Mouse (Mus musculus): Measurements from ENCODE around the gene Aatk. TPM values are rescaled to one million over a fixed set of nuclear protein-coding genes. Genes with fewer than 3 reads are reported as not detected.
A peak's percentile ranks its signal among the peaks of the same experiment; 100 is the strongest.

The Aatk gene
- polyA plus RNA-seq, 1 experiment from 2014 or later = 6.5 TPM

GRCm38 (mm10) chr11:120065291-120065690, 18.3 kb upstream of the Aatk start:
- Histone ChIP-seq H3K36me3 (ENCODE audit: inconsistent target) (no peaks in the 10 kb centered on the region), H3K27ac (no peak overlapping the region)
- 40% methylated on average over 10 of the region's 10 CpGs for WGBS (ENCODE audit: missing documents)

GRCm38 (mm10) chr11:120064668-120065040, 17.7 kb upstream of the Aatk start:
- WGBS (ENCODE audit: missing documents) = 86% methylated on average over 9 of the region's 11 CpGs

More at GRCm38 (mm10) chr11:120065291-120065690, 18.3 kb upstream of the Aatk start:
- Histone ChIP-seq H3K79me2 (ENCODE audit: inconsistent target) (no peaks in the 10 kb centered on the region), H3K4me3 (ENCODE audit: inconsistent target) (no peak overlapping the region)

GRCm38 (mm10) chr11:120064006-120064667, 17.2 kb upstream of the Aatk start:
- Histone ChIP-seq H3K4me3 (ENCODE audit: inconsistent target) (no peak overlapping the region), H3K79me2 (ENCODE audit: inconsistent target) (no peaks in the 10 kb centered on the region)

More at GRCm38 (mm10) chr11:120064668-120065040, 17.7 kb upstream of the Aatk start:
- no peak overlapping the region for H3K4me3 ChIP-seq (ENCODE audit: inconsistent target)
- H3K36me3 ChIP-seq (ENCODE audit: inconsistent target) = no peaks in the 10 kb centered on the region
- H3K79me2 ChIP-seq (ENCODE audit: inconsistent target) = no peaks in the 10 kb centered on the region
- peak overlapping the region; percentile 51; the same call in 1 of the 2 replicates for H3K27ac ChIP-seq

GRCm38 (mm10) chr11:120063326-120063725, 16.4 kb upstream of the Aatk start:
- Histone ChIP-seq H3K27ac (0 out of 2 replicates have a peak overlapping the region, but pooled peaks have one; percentile 17), H3K79me2 (ENCODE audit: inconsistent target) (no peaks in the 10 kb centered on the region), H3K36me3 (ENCODE audit: inconsistent target) (no peaks in the 10 kb centered on the region), H3K4me3 (ENCODE audit: inconsistent target) (no peak overlapping the region)
- WGBS (ENCODE audit: missing documents) = 73% methylated on average over 5 of the region's 5 CpGs

More at GRCm38 (mm10) chr11:120064006-120064667, 17.2 kb upstream of the Aatk start:
- WGBS (ENCODE audit: missing documents) = 61% methylated on average over 11 of the region's 13 CpGs
- Histone ChIP-seq H3K36me3 (ENCODE audit: inconsistent target) (no peaks in the 10 kb centered on the region), H3K27ac (peak overlapping the region; percentile 51)

GRCm38 (mm10) chr11:120060634-120061033, 13.7 kb upstream of the Aatk start:
- Histone ChIP-seq H3K36me3 (ENCODE audit: inconsistent target) (no peaks in the 10 kb centered on the region), H3K27ac (no peak overlapping the region), H3K4me3 (ENCODE audit: inconsistent target) (no peak overlapping the region), H3K79me2 (ENCODE audit: inconsistent target) (no peaks in the 10 kb centered on the region)
- WGBS (ENCODE audit: missing documents) = 91% methylated on average over 8 of the region's 8 CpGs

- Histone ChIP-seq H3K79me2 (ENCODE audit: inconsistent target) (no peaks in the 10 kb centered on the region), H3K4me3 (ENCODE audit: inconsistent target) (no peak overlapping the region), H3K36me3 (ENCODE audit: inconsistent target) (no peaks in the 10 kb centered on the region), H3K27ac (no peak overlapping the region)
- 96% methylated on average over 11 of the region's 12 CpGs for WGBS (ENCODE audit: missing documents)
Observed at GRCm38 (mm10) chr11:120055953-120056732, 9.2 kb upstream of the Aatk start.

GRCm38 (mm10) chr11:120053846-120054245, 6.9 kb upstream of the Aatk start:
- H3K79me2 ChIP-seq (ENCODE audit: inconsistent target) = no peaks in the 10 kb centered on the region
- WGBS (ENCODE audit: missing documents) = 87% methylated on average over 4 of the region's 4 CpGs
- H3K4me3 ChIP-seq (ENCODE audit: inconsistent target) = no peak overlapping the region

GRCm38 (mm10) chr11:120052274-120052673, 5.3 kb upstream of the Aatk start:
- 97% methylated on average over 9 of the region's 9 CpGs for WGBS (ENCODE audit: missing documents)
- Histone ChIP-seq H3K4me3 (ENCODE audit: inconsistent target) (no peak overlapping the region), H3K79me2 (ENCODE audit: inconsistent target) (no peaks in the 10 kb centered on the region), H3K27ac (no peak overlapping the region), H3K36me3 (ENCODE audit: inconsistent target) (no peaks in the 10 kb centered on the region)

More at GRCm38 (mm10) chr11:120053846-120054245, 6.9 kb upstream of the Aatk start:
- H3K27ac ChIP-seq = no peak overlapping the region
- H3K36me3 ChIP-seq (ENCODE audit: inconsistent target) = no peaks in the 10 kb centered on the region

- Histone ChIP-seq H3K4me3 (ENCODE audit: inconsistent target) (no peak overlapping the region), H3K36me3 (ENCODE audit: inconsistent target) (no peaks in the 10 kb centered on the region), H3K27ac (no peak overlapping the region), H3K79me2 (ENCODE audit: inconsistent target) (no peaks in the 10 kb centered on the region)
- 75% methylated on average over 14 of the region's 14 CpGs for WGBS (ENCODE audit: missing documents)
Observed at GRCm38 (mm10) chr11:120051124-120051811, 4.3 kb upstream of the Aatk start.

GRCm38 (mm10) chr11:120049067-120049466, 2.1 kb upstream of the Aatk start:
- WGBS (ENCODE audit: missing documents) = 91% methylated on average over 8 of the region's 8 CpGs
- Histone ChIP-seq H3K27ac (no peak overlapping the region), H3K79me2 (ENCODE audit: inconsistent target) (no peaks in the 10 kb centered on the region), H3K36me3 (ENCODE audit: inconsistent target) (no peaks in the 10 kb centered on the region), H3K4me3 (ENCODE audit: inconsistent target) (no peak overlapping the region)

GRCm38 (mm10) chr11:120048252-120048556, 1.2 kb upstream of the Aatk start:
- H3K4me3 ChIP-seq (ENCODE audit: inconsistent target) = no peak overlapping the region
- H3K36me3 ChIP-seq (ENCODE audit: inconsistent target) = no peaks in the 10 kb centered on the region
- WGBS (ENCODE audit: missing documents) = 10% methylated on average over 23 of the region's 23 CpGs
- no peaks in the 10 kb centered on the region for H3K79me2 ChIP-seq (ENCODE audit: inconsistent target)
- no peak overlapping the region for H3K27ac ChIP-seq

GRCm38 (mm10) chr11:120047531-120048251, 724 bp upstream of the Aatk start:
- Histone ChIP-seq H3K4me3 (ENCODE audit: inconsistent target) (no peak overlapping the region), H3K36me3 (ENCODE audit: inconsistent target) (no peaks in the 10 kb centered on the region), H3K27ac (no peak overlapping the region), H3K79me2 (ENCODE audit: inconsistent target) (no peaks in the 10 kb centered on the region)
- 34% methylated on average over 23 of the region's 23 CpGs for WGBS (ENCODE audit: missing documents)

GRCm38 (mm10) chr11:120045839-120046552, 971 bp downstream of the Aatk start:
- H3K4me3 ChIP-seq (ENCODE audit: inconsistent target) = no peak overlapping the region
- H3K36me3 ChIP-seq (ENCODE audit: inconsistent target) = no peaks in the 10 kb centered on the region
- no peak overlapping the region for H3K27ac ChIP-seq
- WGBS (ENCODE audit: missing documents) = 91% methylated on average over 10 of the region's 11 CpGs
- H3K79me2 ChIP-seq (ENCODE audit: inconsistent target) = peaks cover 5% of the 10 kb centered on the region; the same call in 1 of the 2 replicates

GRCm38 (mm10) chr11:120045341-120045740, 1.6 kb downstream of the Aatk start:
- no peak overlapping the region for H3K4me3 ChIP-seq (ENCODE audit: inconsistent target)
- WGBS (ENCODE audit: missing documents) = 83% methylated on average over 4 of the region's 4 CpGs
- no peaks in the 10 kb centered on the region for H3K36me3 ChIP-seq (ENCODE audit: inconsistent target)

More at GRCm38 (mm10) chr11:120045341-120045740, 1.6 kb downstream of the Aatk start:
- H3K27ac ChIP-seq = no peak overlapping the region
- H3K79me2 ChIP-seq (ENCODE audit: inconsistent target) = peaks cover 9% of the 10 kb centered on the region; the same call in 1 of the 2 replicates
